Mouse (Mus musculus) small intestine, adult 2 months (tissue): Measurements from ENCODE around the gene Kif5a. TPM values are rescaled to one million over a fixed set of nuclear protein-coding genes. Genes with fewer than 3 reads are reported as not detected.

Experiments used
- H3K27ac ChIP-seq: fragments of 200-500 bp; 2 replicates; pipeline ENCODE4 v1.5.1; 2012; ENCODE audit warnings: low read depth, low read length, control low read depth, inconsistent platforms; ENCODE audit not compliant: insufficient read depth
- H3K27me3 ChIP-seq: fragments of 200-500 bp; 2 replicates; pipeline ENCODE4 v1.6.1; 2012; ENCODE audit warnings: mild to moderate bottlenecking, moderate library complexity, low read length, inconsistent platforms; ENCODE audit not compliant: control insufficient read depth, insufficient read depth
- H3K36me3 ChIP-seq: fragments of 200-500 bp; 2 replicates; pipeline ENCODE4 v1.6.1; 2012; ENCODE audit warnings: mild to moderate bottlenecking, low read length, control low read depth, inconsistent platforms; ENCODE audit not compliant: control insufficient read depth, insufficient read depth
- H3K4me1 ChIP-seq: fragments of 200-500 bp; 2 replicates; pipeline ENCODE4 v1.6.1; 2012; ENCODE audit warnings: low read length, inconsistent platforms, mixed read lengths; ENCODE audit not compliant: control insufficient read depth, insufficient read depth, insufficient read length
- H3K4me3 ChIP-seq: fragments of 200-500 bp; 2 replicates; pipeline ENCODE4 v1.5.1; 2012; ENCODE audit warnings: low read depth, mild to moderate bottlenecking, control low read depth, inconsistent platforms, low read length, moderate library complexity
- CTCF ChIP-seq: fragments of 200-500 bp; IDR thresholded peaks from 2 replicates; pipeline ENCODE4 v1.5.1; 2012; ENCODE audit warnings: low read depth, mild to moderate bottlenecking, control low read depth, inconsistent platforms, low read length, moderate library complexity, mixed read lengths; ENCODE audit not compliant: insufficient replicate concordance, insufficient read length; ENCODE audit errors: extremely low read depth
- POLR2A ChIP-seq: fragments of 200-500 bp; IDR thresholded peaks from 2 replicates; pipeline ENCODE4 v1.6.1; 2012; ENCODE audit warnings: low read depth, mild to moderate bottlenecking, control low read depth, inconsistent platforms, low read length, moderate library complexity
- WGBS: fragments of 180-500 bp; shearing (Covaris S2); methylation state at CpG from one replicate; pipeline ENCODE4 v1.1.7; 2018; 5-methylcytosine and 5-hydroxymethylcytosine counted together
- polyA plus RNA-seq: library from polyadenylated mRNA; depleted of rRNA; stranded (reverse); fragments of >200 nt; gene quantifications from 2 replicates; pipeline ENCODE4 v1.2.3, GENCODE M21; 2012; rRNA removed

The Kif5a gene
- polyA plus RNA-seq, 1 experiment: 1.8 TPM

- H3K4me3 ChIP-seq: peak overlapping the region; percentile 48
- peaks cover 9% of the 10 kb centered on the region for H3K4me1 ChIP-seq
- H3K36me3 ChIP-seq: peaks cover 4% of the 10 kb centered on the region; the same call in 1 of the 2 replicates
- no peak for TF ChIP-seq POLR2A
- peak; percentile 91; the same call in 1 of the 2 replicates for TF ChIP-seq CTCF
- 2% methylated on average over 23 of the region's 23 CpGs for WGBS
- no peak overlapping the region for H3K27ac ChIP-seq
- H3K27me3 ChIP-seq: peaks cover 48% of the 10 kb centered on the region
Observed at GRCm38 (mm10) chr10:127177719-127178118, 85.4 kb downstream of the Kif5a start.

- Histone ChIP-seq H3K4me1 (peaks cover 9% of the 10 kb centered on the region), H3K4me3 (no peak overlapping the region), H3K27me3 (peaks cover 43% of the 10 kb centered on the region), H3K27ac (no peak overlapping the region), H3K36me3 (peaks cover 6% of the 10 kb centered on the region)
- WGBS: 24% methylated on average over 9 of the region's 9 CpGs
- TF ChIP-seq POLR2A: no peak
- TF ChIP-seq CTCF: no peak
Observed at GRCm38 (mm10) chr10:127177235-127177634, 85.9 kb downstream of the Kif5a start.

- H3K4me3 ChIP-seq: no peak overlapping the region
- peaks cover 11% of the 10 kb centered on the region for H3K36me3 ChIP-seq
- 8% methylated on average over 6 of the region's 7 CpGs for WGBS
- peaks cover 9% of the 10 kb centered on the region for H3K4me1 ChIP-seq
- H3K27me3 ChIP-seq: peaks cover 43% of the 10 kb centered on the region
- no peak for TF ChIP-seq POLR2A
- no peak for TF ChIP-seq CTCF
- no peak overlapping the region for H3K27ac ChIP-seq
Observed at GRCm38 (mm10) chr10:127176756-127177155, 86.4 kb downstream of the Kif5a start.

- peaks cover 40% of the 10 kb centered on the region for H3K27me3 ChIP-seq
- no peak overlapping the region for H3K4me3 ChIP-seq
- H3K36me3 ChIP-seq: peaks cover 16% of the 10 kb centered on the region
- H3K27ac ChIP-seq: no peak overlapping the region
- 41% methylated on average over 3 of the region's 3 CpGs for WGBS
- no peak for TF ChIP-seq CTCF
- TF ChIP-seq POLR2A: no peak
- H3K4me1 ChIP-seq: peaks cover 9% of the 10 kb centered on the region
Observed at GRCm38 (mm10) chr10:127176228-127176627, 86.9 kb downstream of the Kif5a start.

Other genes with a start within 250 kb of the Kif5a start
- 24.7 and 36.4 TPM in 2 replicates for gene Tsfm, start 232.5 kb downstream of the Kif5a start, polyA plus RNA-seq
- 9.6 and 10.3 TPM in 2 replicates for gene Mettl1, start 221.9 kb downstream of the Kif5a start, polyA plus RNA-seq
- gene Eef1akmt3, start 221.8 kb downstream of the Kif5a start, polyA plus RNA-seq: 1.2 TPM in 2 replicates
- 0.22 and 0.29 TPM in 2 replicates for gene Cyp27b1, start 215.1 kb downstream of the Kif5a start, polyA plus RNA-seq
- 1.9 and 6.9 TPM in 2 replicates for gene March9, start 203.2 kb downstream of the Kif5a start, polyA plus RNA-seq
- 57.6 and 108 TPM in 2 replicates for gene Cdk4, start 199.8 kb downstream of the Kif5a start, polyA plus RNA-seq
- gene Tspan31, start 193.1 kb downstream of the Kif5a start, polyA plus RNA-seq: 36.1 and 48.9 TPM in 2 replicates
- gene Agap2, start 188.1 kb downstream of the Kif5a start, polyA plus RNA-seq: 6.1 and 15.6 TPM in 2 replicates
- gene Os9, start 142.2 kb downstream of the Kif5a start, polyA plus RNA-seq: 59.8 and 117 TPM in 2 replicates
- gene B4galnt1, start 98.1 kb downstream of the Kif5a start, polyA plus RNA-seq: 228 and 484 TPM in 2 replicates
- gene Slc26a10, start 82.7 kb downstream of the Kif5a start, polyA plus RNA-seq: 0.56 and 0.85 TPM in 2 replicates
- gene Arhgef25, start 73.3 kb downstream of the Kif5a start, polyA plus RNA-seq: 8.8 and 10.4 TPM in 2 replicates
- gene Dtx3, start 67.6 kb downstream of the Kif5a start, polyA plus RNA-seq: 24.0 and 35.3 TPM in 2 replicates
- 13.8 and 31.4 TPM in 2 replicates for gene Pip4k2c, start 51.8 kb downstream of the Kif5a start, polyA plus RNA-seq
- gene Dctn2, start 3.0 kb upstream of the Kif5a start, polyA plus RNA-seq: 92.0 and 190 TPM in 2 replicates
- gene Mbd6, start 25.7 kb upstream of the Kif5a start, polyA plus RNA-seq: 39.3 and 76.2 TPM in 2 replicates
- gene Mars, start 48.4 kb upstream of the Kif5a start, polyA plus RNA-seq: 24.0 and 30.7 TPM in 2 replicates
- gene Arhgap9, start 58.6 kb upstream of the Kif5a start, polyA plus RNA-seq: 7.1 and 11.2 TPM in 2 replicates
- gene Gli1, start 78.6 kb upstream of the Kif5a start, polyA plus RNA-seq: 5.5 and 10.4 TPM in 2 replicates
- gene Inhbe, start 91.1 kb upstream of the Kif5a start, polyA plus RNA-seq: not detected in 2 replicates
- gene Inhbc, start 107.1 kb upstream of the Kif5a start, polyA plus RNA-seq: 0.09 TPM in 1 of 2 replicates, not detected in the other
- 42.6 and 103 TPM in 2 replicates for gene R3hdm2, start 117.0 kb upstream of the Kif5a start, polyA plus RNA-seq
- 0.30 and 0.51 TPM in 2 replicates for gene Stac3, start 238.3 kb upstream of the Kif5a start, polyA plus RNA-seq